Mouse (Mus musculus): ENCODE results near the gene Foxn2. TPM values are rescaled to one million over a fixed set of nuclear protein-coding genes. Genes with fewer than 3 reads are reported as not detected.

The Foxn2 gene
- polyA plus RNA-seq (2014; fragmentation: Illumina TruSeq; extraction: RNeasy Lipid Tissue Mini Kit (QIAGEN cat#74804)) = 43.7 TPM

DNA sequence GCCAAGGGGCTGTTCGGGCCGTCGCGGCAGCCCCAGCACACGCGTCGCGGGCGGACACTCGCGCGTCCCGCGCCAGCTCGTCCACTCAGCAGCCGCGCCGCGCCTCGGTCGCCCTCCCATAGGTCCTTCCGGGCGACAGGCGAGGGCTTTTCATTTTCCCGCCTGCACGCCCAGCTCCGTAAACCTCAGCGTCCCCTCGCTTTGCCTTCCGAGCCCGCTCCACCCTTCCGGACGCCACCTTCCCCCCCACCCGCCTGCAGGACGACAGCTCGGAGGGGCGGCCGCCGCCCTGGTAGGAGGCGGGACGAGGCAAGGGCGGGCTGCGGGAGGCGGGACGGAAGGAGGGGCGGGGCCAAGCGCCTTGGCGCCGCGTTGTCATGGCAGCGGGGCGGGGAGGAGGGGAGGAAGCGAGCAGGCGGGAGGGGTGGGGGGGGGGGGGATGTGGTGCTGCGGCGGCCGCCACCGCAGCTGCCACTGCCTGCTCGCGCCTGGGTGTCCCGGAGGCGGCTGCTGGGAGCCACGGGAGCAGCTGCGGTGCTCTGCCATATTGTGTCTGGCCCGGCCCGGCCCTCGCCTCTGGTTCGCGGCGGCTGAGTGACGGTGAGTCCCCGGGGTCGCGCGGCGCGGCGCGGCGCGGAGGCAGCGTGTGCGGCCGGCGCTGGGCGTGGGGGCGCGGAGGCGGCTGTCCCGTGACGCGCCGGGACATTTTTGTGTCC lies at the start of gene Foxn2:
Gene Foxn2 (plus strand): TSS at position 427 of the 716 bp plus-strand sequence.

GRCm38 (mm10) chr17:88529519-88530235 lies 89.2 kb downstream of the Foxn2 start, which contains the start of gene Ppp1r21:
Gene Ppp1r21 (plus strand): TSS chr17:88530118.

Other genes starting within 250 kb of the Foxn2 start
- 43.5 TPM for gene Ppp1r21, start 89.4 kb downstream of the Foxn2 start, polyA plus RNA-seq (2014; fragmentation: Illumina TruSeq; extraction: RNeasy Lipid Tissue Mini Kit (QIAGEN cat#74804))
- gene Ston1, start 157.0 kb downstream of the Foxn2 start, polyA plus RNA-seq (2014; fragmentation: Illumina TruSeq; extraction: RNeasy Lipid Tissue Mini Kit (QIAGEN cat#74804)) = 10.0 TPM
- gene Gtf2a1l, start 227.9 kb downstream of the Foxn2 start, polyA plus RNA-seq (2014; fragmentation: Illumina TruSeq; extraction: RNeasy Lipid Tissue Mini Kit (QIAGEN cat#74804)) = 1.3 TPM

Data from ovary, adult 10 weeks (tissue).